Mouse (Mus musculus): ENCODE results near the gene Olfr1338.

- no peak for TF ChIP-seq POLR2A (IDR thresholded peaks at IDR 0.05; ENCODE audit: control insufficient read depth, low read depth, low read length)
- no peak for TF ChIP-seq CTCF (IDR thresholded peaks at IDR 0.05; ENCODE audit: control insufficient read depth, insufficient read depth, insufficient replicate concordance, low read depth, low read length)
These were observed 26.7 kb downstream of the Olfr1338 start, which contains the start of gene Olfr1339 for GRCm38 (mm10) chr4:118731875-118732274.
